Mouse (Mus musculus) forebrain, embryonic 12.5 days (tissue): ENCODE data around the gene 1810009A15Rik. TPM values are rescaled to one million over a fixed set of nuclear protein-coding genes. Genes with fewer than 3 reads are reported as not detected.

Experiments used
- ATAC-seq: fragments of 200-750 bp; cut with Nextera tagmentation; 2 replicates; pipeline ENCODE4 v1.8.0; 2017; ENCODE audit warnings: moderate TSS enrichment; ENCODE audit not compliant: low FRiP score
- H3K27ac ChIP-seq: fragments of 300-500 bp; sonication (generic); 2 replicates; pipeline ENCODE4 v1.5.1; 2016; ENCODE audit warnings: mild to moderate bottlenecking
- H3K27me3 ChIP-seq: fragments of 300-500 bp; sonication (generic); 2 replicates; pipeline ENCODE4 v1.6.1; 2016; ENCODE audit warnings: mild to moderate bottlenecking
- H3K36me3 ChIP-seq: fragments of 300-500 bp; sonication (generic); replicated peaks from 2 replicates; pipeline ENCODE4 v1.6.1; 2016; ENCODE audit warnings: mild to moderate bottlenecking
- H3K4me1 ChIP-seq: fragments of 300-500 bp; sonication (generic); 2 replicates; pipeline ENCODE4 v1.6.1; 2016
- H3K4me2 ChIP-seq: fragments of 300-500 bp; sonication (generic); 2 replicates; pipeline ENCODE4 v1.6.1; 2016; ENCODE audit warnings: mild to moderate bottlenecking, moderate library complexity
- H3K4me3 ChIP-seq: fragments of 300-500 bp; sonication (generic); replicated peaks from 2 replicates; pipeline ENCODE4 v1.5.1; 2016; ENCODE audit warnings: mild to moderate bottlenecking
- H3K9ac ChIP-seq: fragments of 300-500 bp; sonication (generic); 2 replicates; pipeline ENCODE4 v1.6.1; 2016; ENCODE audit warnings: mild to moderate bottlenecking
- H3K9me3 ChIP-seq: fragments of 300-500 bp; sonication (generic); 2 replicates; pipeline ENCODE4 v1.6.1; 2016
- WGBS: fragments of 180-500 bp; shearing (Covaris S2); methylation state at CpG from one replicate; pipeline ENCODE4 v1.1.7; 2016; 5-methylcytosine and 5-hydroxymethylcytosine counted together
- polyA plus RNA-seq: library from polyadenylated mRNA; unstranded; fragments of >200 nt; fragmentation: Nextera tagmentation; extraction: Ambion mirVana; gene quantifications from 2 replicates; pipeline ENCODE4 v1.2.1, GENCODE M21; 2016

1810009A15Rik gene
- polyA plus RNA-seq, 1 experiment from 2014 or later = 104 TPM

GRCm38 (mm10) chr19:8908531-8908930 lies 19.9 kb downstream of the 1810009A15Rik start:
- H3K9me3 ChIP-seq = no peaks in the 10 kb centered on the region
- 84% methylated on average over 6 of the region's 6 CpGs for WGBS
- no peaks in the 10 kb centered on the region for H3K27me3 ChIP-seq
- H3K9ac ChIP-seq = no peak overlapping the region
- no peaks in the 10 kb centered on the region for H3K4me1 ChIP-seq
- H3K27ac ChIP-seq = no peak overlapping the region
- no peak overlapping the region for H3K4me3 ChIP-seq
- H3K4me2 ChIP-seq = no peak overlapping the region
- no peak for ATAC-seq
- H3K36me3 ChIP-seq = peaks cover 97% of the 10 kb centered on the region

GRCm38 (mm10) chr19:8911810-8912209 lies 23.2 kb downstream of the 1810009A15Rik start:
- Histone ChIP-seq H3K27ac (no peak overlapping the region), H3K4me1 (no peaks in the 10 kb centered on the region), H3K9ac (no peak overlapping the region), H3K4me3 (no peak overlapping the region), H3K4me2 (no peak overlapping the region), H3K27me3 (no peaks in the 10 kb centered on the region), H3K36me3 (peaks cover 100% of the 10 kb centered on the region), H3K9me3 (no peaks in the 10 kb centered on the region)
- ATAC-seq = no peak
- WGBS = 98% methylated on average over 5 of the region's 5 CpGs

- Histone ChIP-seq H3K4me1 (no peaks in the 10 kb centered on the region), H3K27me3 (no peaks in the 10 kb centered on the region), H3K36me3 (peaks cover 83% of the 10 kb centered on the region), H3K4me3 (no peak overlapping the region), H3K9me3 (no peaks in the 10 kb centered on the region), H3K27ac (no peak overlapping the region), H3K4me2 (no peak overlapping the region), H3K9ac (no peak overlapping the region)
- WGBS = 93% methylated on average over 3 of the region's 3 CpGs
- no peak for ATAC-seq
Measured at GRCm38 (mm10) chr19:8914212-8914611, 25.6 kb downstream of the 1810009A15Rik start.

- peaks cover 39% of the 10 kb centered on the region for H3K36me3 ChIP-seq
- 97% methylated on average over 3 of the region's 3 CpGs for WGBS
Measured at GRCm38 (mm10) chr19:8919000-8919399, 30.3 kb downstream of the 1810009A15Rik start.

GRCm38 (mm10) chr19:8919684-8920072 lies 31.0 kb downstream of the 1810009A15Rik start:
- Histone ChIP-seq H3K9ac (no peak overlapping the region; the same call in 1 of the 2 replicates), H3K36me3 (peaks cover 32% of the 10 kb centered on the region)
- ATAC-seq = no peak

More at GRCm38 (mm10) chr19:8919000-8919399, 30.3 kb downstream of the 1810009A15Rik start:
- no peak for ATAC-seq
- H3K4me1 ChIP-seq = peaks cover 16% of the 10 kb centered on the region
- H3K27ac ChIP-seq = no peak overlapping the region
- no peak overlapping the region for H3K4me3 ChIP-seq
- no peaks in the 10 kb centered on the region for H3K27me3 ChIP-seq
- no peak overlapping the region for H3K9ac ChIP-seq
- H3K9me3 ChIP-seq = no peaks in the 10 kb centered on the region
- no peak overlapping the region for H3K4me2 ChIP-seq

GRCm38 (mm10) chr19:8920073-8920736 lies 31.6 kb downstream of the 1810009A15Rik start, which contains the start of gene B3gat3:
B3gat3 (plus strand) TSS chr19:8920374.
- peaks cover 28% of the 10 kb centered on the region for H3K36me3 ChIP-seq
- no peaks in the 10 kb centered on the region for H3K9me3 ChIP-seq
- H3K9ac ChIP-seq = peak within 1 kb of the TSS; percentile 86
- H3K4me1 ChIP-seq = peaks cover 16% of the 10 kb centered on the region
- H3K4me2 ChIP-seq = peak within 1 kb of the TSS; percentile 85
- H3K27ac ChIP-seq = peak within 1 kb of the TSS; percentile 89
- ATAC-seq = peak; percentile 98
- H3K4me3 ChIP-seq = peak within 1 kb of the TSS; percentile 83
- H3K27me3 ChIP-seq = no peaks in the 10 kb centered on the region
- WGBS = 4% methylated on average over 42 of the region's 50 CpGs

More at GRCm38 (mm10) chr19:8919684-8920072, 31.0 kb downstream of the 1810009A15Rik start:
- peak overlapping the region; percentile 83 for H3K4me3 ChIP-seq
- H3K9me3 ChIP-seq = no peaks in the 10 kb centered on the region
- 67% methylated on average over 6 of the region's 6 CpGs for WGBS
- no peaks in the 10 kb centered on the region for H3K27me3 ChIP-seq
- peaks cover 16% of the 10 kb centered on the region for H3K4me1 ChIP-seq
- H3K4me2 ChIP-seq = peak overlapping the region; percentile 85
- H3K27ac ChIP-seq = peak overlapping the region; percentile 89

- Histone ChIP-seq H3K9me3 (no peaks in the 10 kb centered on the region), H3K4me2 (peak overlapping the region; percentile 85), H3K27me3 (no peaks in the 10 kb centered on the region), H3K27ac (peak overlapping the region; percentile 89), H3K4me1 (peaks cover 16% of the 10 kb centered on the region), H3K36me3 (peaks cover 28% of the 10 kb centered on the region), H3K9ac (peak overlapping the region; percentile 86), H3K4me3 (peak overlapping the region; percentile 83)
- no peak for ATAC-seq
- WGBS = 5% methylated on average over 6 of the region's 6 CpGs
Measured at GRCm38 (mm10) chr19:8920836-8921291, 32.2 kb downstream of the 1810009A15Rik start.

- Histone ChIP-seq H3K27me3 (no peaks in the 10 kb centered on the region), H3K9ac (no peak overlapping the region), H3K4me1 (peaks cover 16% of the 10 kb centered on the region), H3K4me2 (0 out of 2 replicates have a peak overlapping the region, but pooled peaks have one; percentile 85), H3K36me3 (peaks cover 28% of the 10 kb centered on the region), H3K4me3 (0 out of 2 replicates have a peak overlapping the region, but pooled peaks have one; percentile 83), H3K9me3 (no peaks in the 10 kb centered on the region), H3K27ac (no peak overlapping the region)
- 83% methylated on average over 9 of the region's 9 CpGs for WGBS
- ATAC-seq = no peak
Measured at GRCm38 (mm10) chr19:8921741-8922140, 33.1 kb downstream of the 1810009A15Rik start.

GRCm38 (mm10) chr19:8926766-8927165 lies 38.1 kb downstream of the 1810009A15Rik start:
- no peak overlapping the region for H3K4me2 ChIP-seq
- no peaks in the 10 kb centered on the region for H3K9me3 ChIP-seq
- H3K36me3 ChIP-seq = peaks cover 35% of the 10 kb centered on the region
- no peak overlapping the region for H3K4me3 ChIP-seq
- peaks cover 7% of the 10 kb centered on the region; the same call in 1 of the 2 replicates for H3K27me3 ChIP-seq
- WGBS = 91% methylated on average over 2 of the region's 2 CpGs
- peaks cover 23% of the 10 kb centered on the region for H3K4me1 ChIP-seq
- ATAC-seq = no peak
- no peak overlapping the region for H3K27ac ChIP-seq
- no peak overlapping the region for H3K9ac ChIP-seq

GRCm38 (mm10) chr19:8927891-8928525 lies 39.4 kb downstream of the 1810009A15Rik start:
- WGBS = 92% methylated on average over 12 of the region's 12 CpGs
- no peaks in the 10 kb centered on the region for H3K9me3 ChIP-seq
- no peak overlapping the region for H3K27ac ChIP-seq
- peaks cover 33% of the 10 kb centered on the region for H3K36me3 ChIP-seq
- ATAC-seq = no peak
- no peak overlapping the region for H3K9ac ChIP-seq
- H3K4me2 ChIP-seq = no peak overlapping the region
- H3K27me3 ChIP-seq = peaks cover 7% of the 10 kb centered on the region; the same call in 1 of the 2 replicates
- peaks cover 22% of the 10 kb centered on the region for H3K4me1 ChIP-seq
- H3K4me3 ChIP-seq = no peak overlapping the region

GRCm38 (mm10) chr19:8928689-8929223 lies 40.1 kb downstream of the 1810009A15Rik start:
- peaks cover 32% of the 10 kb centered on the region for H3K36me3 ChIP-seq
- H3K4me2 ChIP-seq = peak overlapping the region; percentile 81
- peak overlapping the region; percentile 60 for H3K4me3 ChIP-seq
- 12% methylated on average over 16 of the region's 16 CpGs for WGBS
- peak overlapping the region; percentile 33; the same call in 1 of the 2 replicates for H3K27ac ChIP-seq
- no peaks in the 10 kb centered on the region for H3K9me3 ChIP-seq
- H3K4me1 ChIP-seq = peaks cover 22% of the 10 kb centered on the region
- H3K27me3 ChIP-seq = peaks cover 7% of the 10 kb centered on the region; the same call in 1 of the 2 replicates
- H3K9ac ChIP-seq = peak overlapping the region; percentile 79; the same call in 1 of the 2 replicates
- ATAC-seq = peak; percentile 12
